Mouse (Mus musculus): ENCODE measurements around the gene Ercc2. TPM values are rescaled to one million over a fixed set of nuclear protein-coding genes. Genes with fewer than 3 reads are reported as not detected.
A peak's percentile ranks its signal among the peaks of the same experiment; 100 is the strongest.

Gene Ercc2
- polyA plus RNA-seq, 2 experiments = 4.6 to 11.7 TPM

GRCm38 (mm10) chr7:19413525-19413924 is 31.7 kb downstream of the Ercc2 start:
- WGBS (ENCODE audit: insufficient replicate concordance) = 61% methylated on average over 3 of the region's 3 CpGs
- Histone ChIP-seq H3K9ac (replicated peaks) (no peak overlapping the region), H3K27ac (no peak overlapping the region), H3K4me2 (ENCODE audit: low read depth) (no peak overlapping the region), H3K9me3 (ENCODE audit: control insufficient read depth, low read length) (no peaks in the 10 kb centered on the region), H3K4me3 (ENCODE audit: insufficient read depth in 1 of 2, low read depth in 2 of 2, low read length in 2 of 2) (no peak overlapping the region), H3K4me1 (replicated peaks; ENCODE audit: control insufficient read depth in 2 of 2, insufficient read depth in 2 of 2, low read length in 1 of 2) (no peaks in the 10 kb centered on the region), H3K36me3 (replicated peaks; ENCODE audit: control insufficient read depth, insufficient read depth, low read depth) (no peaks in the 10 kb centered on the region), H3K27me3 (ENCODE audit: control insufficient read depth, insufficient read depth, low read length) (no peaks in the 10 kb centered on the region; the same call in 1 of the 2 replicates)
- TF ChIP-seq CTCF (IDR thresholded peaks at IDR 0.05; ENCODE audit: low read depth) = no peak
- TF ChIP-seq EP300 (IDR thresholded peaks at IDR 0.05; ENCODE audit: low read depth) = no peak
- no peak for DNase-seq (ENCODE audit: low read depth in 3 of 3, low spot score in 3 of 3)
- no peak for ATAC-seq (ENCODE audit: insufficient read depth)

GRCm38 (mm10) chr7:19416590-19416989 is 34.8 kb downstream of the Ercc2 start:
- Histone ChIP-seq H3K4me1 (replicated peaks; ENCODE audit: control insufficient read depth in 2 of 2, insufficient read depth in 2 of 2, low read length in 1 of 2) (peaks cover 0 to 7% of the 10 kb centered on the region in 2 experiments; a peak in 3 of 4 replicates), H3K27me3 (ENCODE audit: control insufficient read depth, insufficient read depth, low read length) (peaks cover 18% of the 10 kb centered on the region), H3K4me2 (ENCODE audit: low read depth) (no peak overlapping the region), H3K9me3 (ENCODE audit: control insufficient read depth, low read length) (no peaks in the 10 kb centered on the region), H3K36me3 (replicated peaks; ENCODE audit: control insufficient read depth, insufficient read depth, low read depth) (no peaks in the 10 kb centered on the region), H3K4me3 (ENCODE audit: insufficient read depth in 1 of 2, low read depth in 2 of 2, low read length in 2 of 2) (no peak overlapping the region), H3K9ac (replicated peaks) (no peak overlapping the region), H3K27ac (no peak overlapping the region)
- ATAC-seq (ENCODE audit: insufficient read depth) (no peak), DNase-seq (ENCODE audit: low read depth in 3 of 3, low spot score in 3 of 3) (no peak)
- no peak for TF ChIP-seq EP300 (IDR thresholded peaks at IDR 0.05; ENCODE audit: low read depth)
- no peak for TF ChIP-seq CTCF (IDR thresholded peaks at IDR 0.05; ENCODE audit: low read depth)
- WGBS (ENCODE audit: insufficient replicate concordance) = 37% methylated on average over 15 of the region's 15 CpGs

GRCm38 (mm10) chr7:19420121-19420520 is 38.3 kb downstream of the Ercc2 start:
- no peak for TF ChIP-seq CTCF (IDR thresholded peaks at IDR 0.05; ENCODE audit: low read depth)
- no peak for TF ChIP-seq EP300 (IDR thresholded peaks at IDR 0.05; ENCODE audit: low read depth)
- no peak overlapping the region for H3K9ac ChIP-seq (replicated peaks)
- H3K4me2 ChIP-seq (ENCODE audit: low read depth) = no peak overlapping the region; the same call in 1 of the 2 replicates
- H3K27me3 ChIP-seq (ENCODE audit: control insufficient read depth, insufficient read depth, low read length) = peaks cover 18% of the 10 kb centered on the region
- no peak for DNase-seq (ENCODE audit: low read depth in 3 of 3, low spot score in 3 of 3)
- no peak overlapping the region for H3K27ac ChIP-seq
- no peaks in the 10 kb centered on the region for H3K9me3 ChIP-seq (ENCODE audit: control insufficient read depth, low read length)
- H3K36me3 ChIP-seq (replicated peaks; ENCODE audit: control insufficient read depth, insufficient read depth, low read depth) = no peaks in the 10 kb centered on the region
- WGBS (ENCODE audit: insufficient replicate concordance) = 6% methylated on average over 28 of the region's 28 CpGs
- no peak for ATAC-seq (ENCODE audit: insufficient read depth)
- no peak overlapping the region for H3K4me3 ChIP-seq (ENCODE audit: insufficient read depth in 1 of 2, low read depth in 2 of 2, low read length in 2 of 2)
- H3K4me1 ChIP-seq (replicated peaks; ENCODE audit: control insufficient read depth in 2 of 2, insufficient read depth in 2 of 2, low read length in 1 of 2) = peaks cover 0 to 7% of the 10 kb centered on the region in 2 experiments; a peak in 3 of 4 replicates

- H3K9me3 ChIP-seq (ENCODE audit: control insufficient read depth, low read length) = no peaks in the 10 kb centered on the region
- no peak overlapping the region for H3K27ac ChIP-seq
- H3K4me1 ChIP-seq (replicated peaks; ENCODE audit: control insufficient read depth in 2 of 2, insufficient read depth in 2 of 2, low read length in 1 of 2) = peaks cover 0 to 7% of the 10 kb centered on the region in 2 experiments; a peak in 3 of 4 replicates
- ATAC-seq (ENCODE audit: insufficient read depth) = peak; percentile 90
- H3K27me3 ChIP-seq (ENCODE audit: control insufficient read depth, insufficient read depth, low read length) = peaks cover 18% of the 10 kb centered on the region
- peak overlapping the region; percentile 62 for H3K4me2 ChIP-seq (ENCODE audit: low read depth)
- TF ChIP-seq CTCF (IDR thresholded peaks at IDR 0.05; ENCODE audit: low read depth) = no peak
- no peak for TF ChIP-seq EP300 (IDR thresholded peaks at IDR 0.05; ENCODE audit: low read depth)
- DNase-seq (ENCODE audit: low read depth in 3 of 3, low spot score in 3 of 3) = peak; percentile 66 to 75 (median 70)
- H3K36me3 ChIP-seq (replicated peaks; ENCODE audit: control insufficient read depth, insufficient read depth, low read depth) = no peaks in the 10 kb centered on the region
- no peak overlapping the region for H3K9ac ChIP-seq (replicated peaks)
- peak overlapping the region; percentile 12 to 26; a peak in 3 of 4 replicates for H3K4me3 ChIP-seq (ENCODE audit: insufficient read depth in 1 of 2, low read depth in 2 of 2, low read length in 2 of 2)
- WGBS (ENCODE audit: insufficient replicate concordance) = 11% methylated on average over 43 of the region's 43 CpGs
Observed at GRCm38 (mm10) chr7:19420821-19421636, 39.2 kb downstream of the Ercc2 start.

GRCm38 (mm10) chr7:19423083-19423482 is 41.3 kb downstream of the Ercc2 start:
- peaks cover 18% of the 10 kb centered on the region for H3K27me3 ChIP-seq (ENCODE audit: control insufficient read depth, insufficient read depth, low read length)
- H3K4me3 ChIP-seq (ENCODE audit: insufficient read depth in 1 of 2, low read depth in 2 of 2, low read length in 2 of 2) = no peak overlapping the region
- no peak overlapping the region for H3K27ac ChIP-seq
- WGBS (ENCODE audit: insufficient replicate concordance) = 64% methylated on average over 3 of the region's 3 CpGs
- DNase-seq (ENCODE audit: low read depth in 3 of 3, low spot score in 3 of 3) = no peak
- H3K36me3 ChIP-seq (replicated peaks; ENCODE audit: control insufficient read depth, insufficient read depth, low read depth) = no peaks in the 10 kb centered on the region
- H3K9me3 ChIP-seq (ENCODE audit: control insufficient read depth, low read length) = no peaks in the 10 kb centered on the region
- ATAC-seq (ENCODE audit: insufficient read depth) = no peak
- H3K4me2 ChIP-seq (ENCODE audit: low read depth) = no peak overlapping the region
- H3K9ac ChIP-seq (replicated peaks) = no peak overlapping the region
- peaks cover 0 to 7% of the 10 kb centered on the region in 2 experiments; a peak in 3 of 4 replicates for H3K4me1 ChIP-seq (replicated peaks; ENCODE audit: control insufficient read depth in 2 of 2, insufficient read depth in 2 of 2, low read length in 1 of 2)
- TF ChIP-seq CTCF (IDR thresholded peaks at IDR 0.05; ENCODE audit: low read depth) = no peak
- TF ChIP-seq EP300 (IDR thresholded peaks at IDR 0.05; ENCODE audit: low read depth) = no peak

All from liver, embryonic 14.5 days (tissue).